Mouse (Mus musculus) embryonic fibroblast, embryonic 13.5 days (primary cell): ENCODE measurements around the gene Jarid2. TPM values are rescaled to one million over a fixed set of nuclear protein-coding genes. Genes with fewer than 3 reads are reported as not detected.

Experiments used
- H3K27ac ChIP-seq: 2 replicates; pipeline ENCODE4 v1.5.1; 2012; ENCODE audit warnings: low read length, control low read depth, inconsistent platforms; ENCODE audit not compliant: insufficient read depth
- H3K4me1 ChIP-seq: 2 replicates; pipeline ENCODE4 v1.6.1; 2011; ENCODE audit warnings: low read length; ENCODE audit not compliant: control insufficient read depth, insufficient read depth
- H3K4me3 ChIP-seq: 2 replicates; pipeline ENCODE4 v1.5.1; 2011; ENCODE audit warnings: mild to moderate bottlenecking, control low read depth, low read length; ENCODE audit not compliant: insufficient read depth
- CTCF ChIP-seq: IDR thresholded peaks from 2 replicates; pipeline ENCODE4 v1.5.1; 2011; ENCODE audit warnings: mild to moderate bottlenecking, control low read depth, low read length, moderate library complexity, borderline replicate concordance; ENCODE audit not compliant: insufficient read depth
- POLR2A ChIP-seq: IDR thresholded peaks from 2 replicates; pipeline ENCODE4 v1.6.1; 2011; ENCODE audit warnings: low read depth, mild to moderate bottlenecking, control low read depth, low read length, moderate library complexity
- polyA plus RNA-seq: library from polyadenylated mRNA; stranded (reverse); fragments of >200 nt; gene quantifications from 2 replicates; pipeline ENCODE4 v1.2.4, GENCODE M21; 2011; ENCODE audit warnings: low read depth; ENCODE audit not compliant: missing spikeins, insufficient read length

The Jarid2 gene
- polyA plus RNA-seq, 1 experiment = 14.4 TPM

DNA sequence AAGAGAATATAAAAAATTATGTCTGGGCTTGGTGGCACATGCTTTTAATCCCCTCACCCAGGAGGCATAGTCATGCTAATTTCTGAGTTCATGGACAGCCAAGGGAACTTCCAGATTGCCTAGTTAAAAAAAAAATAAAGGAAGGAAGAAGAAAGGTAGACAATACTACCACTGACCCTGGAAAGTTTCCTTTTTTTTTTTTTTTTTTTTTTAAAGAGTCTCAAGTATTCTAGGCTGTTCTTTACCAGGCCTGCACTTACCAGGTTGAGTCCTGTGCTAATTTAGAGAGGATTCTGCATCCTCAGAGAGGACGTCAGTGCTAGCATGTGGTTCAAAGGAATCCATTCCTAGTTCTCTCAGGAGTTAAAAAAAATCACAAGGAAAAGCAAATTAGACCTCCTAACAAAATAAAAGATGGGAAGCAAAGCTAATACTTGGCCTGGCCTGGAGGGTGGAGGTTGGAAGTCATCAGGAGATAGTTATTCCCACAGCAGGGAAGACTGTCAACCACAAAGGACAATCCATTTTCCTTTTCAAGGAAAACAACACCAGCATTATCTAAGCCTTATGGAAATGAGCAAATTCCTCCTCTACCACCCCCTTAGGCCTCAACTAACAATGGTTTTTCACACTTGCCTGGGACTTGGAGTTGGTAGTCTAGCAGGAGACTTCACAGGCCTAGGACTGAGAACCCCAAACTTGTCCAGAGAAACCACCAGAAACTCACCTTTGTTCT is 961 bp upstream of the Jarid2 start:
- H3K27ac ChIP-seq = no peak overlapping the region
- TF ChIP-seq POLR2A (no peak), CTCF (no peak)
- no peak overlapping the region for H3K4me3 ChIP-seq
- no peaks in the 10 kb centered on the region for H3K4me1 ChIP-seq

DNA sequence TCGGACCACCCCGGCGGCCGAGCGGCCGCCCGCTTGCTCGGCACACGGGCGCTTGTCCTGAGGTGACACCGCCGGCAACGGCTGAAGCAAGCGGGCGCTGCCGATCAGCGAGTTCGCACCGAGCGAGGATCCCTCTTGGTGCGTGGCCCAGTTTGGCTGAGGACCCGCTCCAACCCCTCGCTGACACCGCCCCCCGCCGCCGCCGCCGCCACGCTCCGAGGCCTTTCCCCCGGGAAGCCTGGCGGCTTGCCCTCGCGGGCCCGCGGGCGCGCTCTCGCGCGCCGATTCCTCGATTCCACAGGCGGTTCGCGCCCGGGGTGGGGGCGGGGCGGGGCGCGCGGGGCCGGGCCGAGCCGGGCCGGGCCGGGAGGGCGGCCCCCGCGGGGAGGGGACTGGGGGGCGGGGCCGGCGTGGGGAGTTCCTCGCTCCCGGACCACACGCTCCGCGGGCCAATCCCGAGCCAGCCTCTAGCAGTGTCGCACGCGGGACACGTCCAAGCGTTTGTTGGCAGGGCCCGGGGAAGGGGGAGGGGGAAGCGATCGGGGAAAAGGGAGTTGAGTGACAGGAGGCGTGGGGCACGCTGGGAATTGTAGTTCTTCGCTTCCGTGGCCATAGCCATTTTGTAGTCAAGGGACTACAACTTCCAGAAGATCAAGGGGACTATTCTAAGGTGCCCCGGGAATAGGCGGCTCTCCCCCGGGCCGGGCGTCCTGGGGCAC is 1.0 kb downstream of the Jarid2 start:
- no peaks in the 10 kb centered on the region for H3K4me1 ChIP-seq
- H3K27ac ChIP-seq = peak overlapping the region; percentile 23
- TF ChIP-seq POLR2A (peak; percentile 66), CTCF (no peak)
- peak overlapping the region; percentile 64 for H3K4me3 ChIP-seq

DNA sequence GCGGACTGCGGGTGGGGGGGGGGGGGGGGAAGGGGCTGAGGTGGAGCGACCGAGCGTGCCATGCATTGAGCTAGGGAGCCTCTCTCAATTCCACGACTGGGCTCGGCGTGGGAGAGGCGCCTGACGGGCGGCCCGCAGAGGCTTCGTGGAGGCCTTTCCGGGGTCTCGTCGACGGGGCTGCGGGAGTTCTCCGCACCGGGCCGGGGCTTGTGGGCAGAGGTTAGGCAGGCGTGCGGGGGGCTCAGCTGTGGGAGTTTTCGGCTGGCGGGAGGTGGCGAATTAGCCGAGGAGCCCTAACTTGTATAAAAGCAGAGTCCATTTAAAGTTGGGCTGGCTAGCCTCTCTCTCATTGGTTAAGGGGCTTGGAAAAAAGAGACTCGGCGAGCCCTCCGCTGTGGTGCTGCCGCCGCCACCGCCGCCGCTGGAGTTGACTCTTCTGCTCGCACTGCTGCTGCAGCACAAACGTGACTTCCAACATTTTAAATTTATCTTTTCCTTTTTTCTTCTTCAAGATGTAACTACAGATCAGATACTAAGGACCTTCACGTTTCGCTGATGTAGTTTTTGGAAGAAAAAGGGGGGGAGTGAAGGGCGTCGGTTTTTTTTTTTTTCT is 1.8 kb downstream of the Jarid2 start:
- TF ChIP-seq POLR2A = peak; percentile 96
- TF ChIP-seq CTCF = no peak
- peak overlapping the region; percentile 90 for H3K27ac ChIP-seq

DNA sequence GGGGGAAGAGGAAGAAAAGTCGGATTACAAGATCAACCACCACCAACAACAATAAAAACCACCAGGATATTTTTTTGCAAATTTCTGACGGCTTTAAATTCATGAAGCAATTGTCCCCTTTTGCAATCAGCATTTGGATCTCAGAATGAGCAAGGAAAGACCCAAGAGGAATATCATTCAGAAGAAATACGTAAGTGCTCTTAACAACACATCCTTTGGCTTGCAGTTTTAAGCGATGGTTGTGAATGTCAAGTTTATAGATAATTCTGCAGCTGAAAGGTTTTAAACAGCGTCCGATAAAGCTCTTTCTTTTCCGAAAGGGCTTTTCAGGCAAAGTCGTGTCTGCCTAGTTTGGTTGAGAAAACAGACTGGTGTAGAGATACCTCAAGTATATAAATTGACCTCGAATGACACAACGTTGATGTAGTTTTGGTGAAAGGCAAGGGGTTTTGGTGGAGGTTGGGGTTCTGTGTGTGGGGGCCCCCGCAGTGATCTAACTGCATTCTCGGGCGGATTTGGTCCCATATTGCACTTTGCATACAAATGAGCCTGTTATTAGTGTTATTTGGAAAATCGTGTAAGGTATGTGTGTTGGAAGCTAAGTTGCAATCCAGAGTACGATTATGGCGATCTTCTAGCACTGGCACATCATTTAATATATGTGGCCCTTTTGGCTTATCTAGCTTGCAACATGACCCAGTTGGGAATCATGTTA is 2.6 kb downstream of the Jarid2 start:
- H3K27ac ChIP-seq = 0 out of 2 replicates have a peak overlapping the region, but pooled peaks have one; percentile 9
- H3K4me3 ChIP-seq = peak overlapping the region; percentile 64
- TF ChIP-seq POLR2A (no peak), CTCF (no peak)
- no peaks in the 10 kb centered on the region for H3K4me1 ChIP-seq

More for the DNA sequence above, 1.8 kb downstream of the Jarid2 start:
- Histone ChIP-seq H3K4me1 (no peaks in the 10 kb centered on the region), H3K4me3 (peak overlapping the region; percentile 64)

DNA sequence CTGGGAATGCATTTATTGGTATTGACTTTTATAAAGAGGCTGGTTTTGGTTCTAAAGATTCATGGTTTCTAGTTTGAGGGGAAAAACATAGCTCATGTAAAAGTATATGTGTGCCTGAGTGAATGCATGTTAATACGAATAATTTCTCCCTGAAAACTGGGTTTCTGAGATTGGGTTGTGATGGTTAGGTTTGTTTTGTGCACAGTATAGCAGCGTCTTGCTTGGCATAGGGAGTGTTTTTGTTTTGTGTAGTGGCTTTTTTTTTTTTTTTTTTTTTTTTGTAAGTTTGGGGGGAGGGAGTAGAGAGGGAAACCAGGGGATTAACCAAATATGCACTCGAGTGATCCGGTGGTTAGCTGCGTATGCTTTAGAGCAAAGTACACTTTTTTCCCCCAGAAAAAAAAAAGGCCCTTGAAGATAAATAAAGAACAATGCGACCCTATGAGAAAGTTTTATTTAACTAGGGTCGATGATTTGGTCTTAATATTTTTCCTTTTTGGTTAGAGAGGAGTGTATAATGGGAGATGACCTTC is 3.2 kb downstream of the Jarid2 start:
- no peaks in the 10 kb centered on the region for H3K4me1 ChIP-seq
- H3K4me3 ChIP-seq = peak overlapping the region; percentile 64
- TF ChIP-seq POLR2A (no peak), CTCF (no peak)
- H3K27ac ChIP-seq = no peak overlapping the region

DNA sequence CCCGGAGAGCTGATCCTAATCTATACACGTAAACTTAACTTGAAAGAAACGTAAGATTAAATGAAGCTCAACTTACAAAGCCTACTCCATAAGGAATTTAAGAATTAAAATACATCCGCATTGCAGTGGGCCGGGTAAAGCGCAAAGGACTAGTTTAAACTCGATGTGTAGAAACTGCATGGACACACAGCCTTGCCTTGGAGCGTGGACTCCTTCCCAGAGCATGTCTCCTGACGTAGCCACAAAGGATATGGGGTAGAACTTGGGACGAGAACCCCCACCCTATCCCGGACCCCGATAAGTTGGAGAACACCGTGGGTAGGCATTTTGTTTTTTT is 3.7 kb downstream of the Jarid2 start:
- H3K4me1 ChIP-seq = no peaks in the 10 kb centered on the region
- no peak overlapping the region; the same call in 1 of the 2 replicates for H3K27ac ChIP-seq
- no peak for TF ChIP-seq CTCF
- no peak for TF ChIP-seq POLR2A
- H3K4me3 ChIP-seq = peak overlapping the region; percentile 64

DNA sequence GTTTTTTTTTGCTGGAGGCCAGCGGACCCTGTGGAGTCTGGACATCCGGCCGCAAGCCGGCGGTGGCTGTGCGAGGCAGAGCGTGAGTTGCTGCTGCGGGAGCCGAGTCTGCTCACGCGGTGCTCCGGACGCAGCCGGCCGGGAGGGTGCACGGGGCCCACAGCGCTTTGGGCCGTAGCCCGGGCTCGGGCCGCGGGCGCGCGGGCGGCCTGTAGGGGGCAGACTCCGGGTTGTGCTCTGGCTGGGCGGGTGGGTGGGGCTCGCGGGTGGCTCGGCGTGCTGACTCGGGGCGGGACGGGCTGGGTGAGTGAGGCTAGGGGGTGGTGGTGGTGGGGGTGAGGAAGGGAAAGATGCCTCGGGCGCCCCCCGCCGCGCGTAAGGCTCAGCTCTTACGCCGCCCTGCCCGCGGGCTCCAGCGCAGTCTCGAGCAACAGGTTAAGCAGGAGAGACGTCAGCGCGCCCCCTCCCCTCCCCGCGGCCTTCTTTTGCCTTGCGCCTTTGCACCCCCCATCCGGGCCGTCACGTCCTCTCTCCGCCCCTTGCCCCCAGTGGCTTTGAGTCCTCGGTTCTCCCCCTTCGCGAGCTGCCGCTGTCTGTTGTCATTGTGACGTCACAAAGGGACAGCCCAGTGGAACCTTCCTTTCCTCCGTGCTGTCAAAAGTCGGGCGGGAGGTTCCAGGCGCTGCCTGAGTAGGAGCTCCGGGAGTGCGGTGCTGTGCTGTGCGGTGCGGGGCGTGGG is 4.3 kb downstream of the Jarid2 start:
- peak overlapping the region; percentile 64 for H3K4me3 ChIP-seq
- H3K4me1 ChIP-seq = no peaks in the 10 kb centered on the region
- no peak overlapping the region for H3K27ac ChIP-seq
- TF ChIP-seq POLR2A = 0 out of 2 replicates have a peak, but pooled peaks have one; percentile 18
- TF ChIP-seq CTCF = no peak

DNA sequence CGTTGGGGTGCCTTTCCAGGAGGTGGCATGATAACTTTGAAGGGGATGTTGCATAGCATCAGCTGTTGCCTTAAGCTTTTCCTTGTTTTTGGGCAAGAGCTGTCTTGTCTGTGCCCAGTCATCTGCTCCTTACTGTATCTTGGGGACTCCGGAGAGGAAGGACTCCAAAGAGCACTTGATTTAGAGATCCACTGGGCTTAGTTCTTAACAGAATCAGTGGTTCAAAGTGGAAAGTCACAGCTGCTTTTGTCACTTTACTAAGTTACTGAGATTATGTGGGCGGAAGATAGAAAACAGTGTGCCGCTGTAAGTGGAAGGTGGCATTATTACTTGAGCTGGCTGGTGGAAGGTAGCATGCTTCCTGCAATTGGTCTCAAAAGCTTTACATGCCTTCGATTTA is 5.2 kb downstream of the Jarid2 start:
- Histone ChIP-seq H3K27ac (no peak overlapping the region), H3K4me3 (no peak overlapping the region), H3K4me1 (no peaks in the 10 kb centered on the region)
- TF ChIP-seq CTCF (no peak), POLR2A (no peak)
